Mouse (Mus musculus) embryonic fibroblast, embryonic 13.5 days (primary cell): ENCODE measurements around the gene Mknk2.

Source experiments
- CTCF ChIP-seq: IDR thresholded peaks from 2 replicates; pipeline ENCODE4 v1.5.1; 2011; ENCODE audit warnings: mild to moderate bottlenecking, control low read depth, low read length, moderate library complexity, borderline replicate concordance; ENCODE audit not compliant: insufficient read depth
- POLR2A ChIP-seq: IDR thresholded peaks from 2 replicates; pipeline ENCODE4 v1.6.1; 2011; ENCODE audit warnings: low read depth, mild to moderate bottlenecking, control low read depth, low read length, moderate library complexity

DNA sequence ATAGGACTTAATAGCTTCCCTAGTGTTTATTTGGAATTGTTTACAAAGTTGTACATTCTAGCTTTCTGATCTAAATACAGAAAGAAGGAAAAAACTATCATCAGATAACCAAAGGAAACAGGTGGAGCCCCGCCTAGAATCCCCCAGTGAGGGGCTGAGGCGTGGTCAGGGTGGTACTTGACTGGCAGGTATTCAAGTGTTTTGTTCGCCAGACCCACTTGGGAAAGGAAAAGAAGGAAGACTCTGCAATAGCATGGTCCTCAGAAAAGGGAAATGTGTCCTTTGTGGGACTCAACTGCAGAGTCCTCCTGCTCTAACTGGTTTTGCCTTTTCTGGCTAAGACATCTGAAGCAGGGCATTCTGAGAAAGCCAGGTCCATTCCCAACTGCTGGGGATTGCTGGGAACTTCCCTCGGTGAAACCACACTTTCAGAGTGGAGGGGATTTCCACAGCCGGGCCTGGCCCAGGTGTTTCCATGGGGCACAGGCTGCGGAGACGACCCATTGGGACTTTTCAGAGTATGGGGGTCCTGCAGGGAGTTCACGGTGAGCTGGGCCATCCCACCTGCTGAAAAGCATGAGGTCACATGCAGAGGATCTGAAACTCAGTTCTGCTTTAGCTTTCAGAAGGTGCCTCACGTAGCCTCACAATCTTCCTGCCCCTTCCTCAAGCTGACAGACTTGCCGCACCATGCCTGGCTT is 18.0 kb upstream of the Mknk2 start:
- TF ChIP-seq CTCF (no peak), POLR2A (no peak)
